Mouse (Mus musculus) lung, postnatal 4 days (tissue): Measurements from ENCODE around the gene Nras.

Experiments
- DNase-seq, 2 experiments: peaks; one replicate each; pipeline ENCODE4 v3.0.0; 2021

The Nras gene

DNA sequence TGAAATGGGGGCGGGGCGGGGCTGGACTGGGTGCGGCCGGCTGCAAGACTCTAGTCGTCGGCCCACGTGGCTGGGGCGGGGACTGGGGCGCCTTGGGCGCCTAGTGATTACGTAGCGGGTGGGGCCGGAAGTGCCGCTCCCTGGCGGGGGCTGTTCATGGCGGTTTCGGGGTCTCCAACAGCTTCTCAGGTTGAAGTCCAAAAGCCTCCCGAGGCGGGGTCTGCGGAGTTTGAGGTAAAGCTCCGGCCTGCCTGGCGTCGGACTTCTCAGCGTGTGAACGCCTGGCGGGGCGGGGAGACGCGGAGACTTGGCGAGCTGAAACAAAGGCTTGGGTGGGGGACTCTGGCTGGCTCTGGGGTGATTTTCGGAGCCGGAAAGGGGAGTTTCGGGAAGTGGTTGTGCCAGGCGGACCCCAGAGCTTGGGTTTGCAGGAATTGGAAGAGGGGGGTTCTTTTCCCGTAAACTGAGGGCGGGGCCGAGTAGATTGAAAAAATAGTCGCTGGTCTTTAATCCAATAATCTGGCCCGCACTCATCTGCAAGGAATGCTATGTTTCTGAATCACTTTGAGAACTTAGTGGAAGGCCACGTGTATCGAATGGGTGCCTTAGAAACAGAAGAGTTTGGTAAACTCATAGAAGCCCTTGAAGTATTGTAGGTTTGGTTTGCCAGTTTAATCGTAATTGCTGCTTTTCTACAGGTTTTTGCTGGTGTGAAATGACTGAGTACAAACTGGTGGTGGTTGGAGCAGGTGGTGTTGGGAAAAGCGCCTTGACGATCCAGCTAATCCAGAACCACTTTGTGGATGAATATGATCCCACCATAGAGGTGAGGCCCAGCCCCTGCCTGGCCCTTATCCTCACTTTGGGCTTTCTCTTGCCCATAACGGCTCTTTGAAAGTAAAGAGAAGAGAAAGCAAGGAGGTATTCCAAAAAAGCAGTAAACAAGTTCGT is at the start of gene Nras:
Gene Nras, plus strand, starts transcription at position 79 of the 951 bp plus-strand sequence.
- peak; percentile 96 to 97 for DNase-seq

DNA sequence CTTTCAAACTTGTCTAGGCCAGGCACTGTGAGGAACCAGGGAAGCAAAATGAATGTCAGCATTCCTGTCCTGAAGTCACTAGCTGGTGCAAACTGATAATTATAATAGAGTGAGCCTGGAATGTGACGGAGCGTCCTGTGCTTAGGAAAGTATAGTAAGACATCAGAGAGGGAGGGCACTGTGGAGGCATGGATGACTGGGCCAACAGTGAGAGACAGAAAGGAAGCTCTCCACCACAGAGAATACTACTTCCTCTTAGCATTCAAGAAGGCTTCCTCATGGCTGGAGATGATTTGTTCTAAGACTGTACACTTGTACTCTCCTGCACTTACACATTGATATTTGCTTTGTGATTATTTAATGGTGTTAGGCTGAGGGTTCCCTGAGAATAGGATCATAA is 40.7 kb upstream of the Nras start:
- DNase-seq = no peak

DNA sequence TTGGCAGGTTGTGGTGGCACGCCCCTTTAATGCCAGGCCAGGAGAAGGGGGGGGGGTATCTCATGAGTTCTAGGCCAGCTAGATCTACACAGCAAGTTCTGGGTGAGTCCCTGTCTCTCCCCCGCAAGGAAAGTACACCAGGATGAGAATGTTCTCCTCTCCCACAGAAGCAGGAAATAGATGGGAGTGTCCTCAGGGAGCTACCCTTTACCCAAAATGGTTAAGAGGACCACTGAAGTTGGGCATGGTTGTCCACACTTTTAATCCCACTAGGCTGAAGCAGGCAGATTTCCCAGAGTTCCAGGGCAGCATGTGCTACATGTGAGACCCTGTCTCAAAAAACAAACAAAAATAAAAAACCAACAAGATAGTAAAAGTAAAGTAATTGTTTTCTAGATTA is 38.6 kb upstream of the Nras start:
- no peak for DNase-seq

DNA sequence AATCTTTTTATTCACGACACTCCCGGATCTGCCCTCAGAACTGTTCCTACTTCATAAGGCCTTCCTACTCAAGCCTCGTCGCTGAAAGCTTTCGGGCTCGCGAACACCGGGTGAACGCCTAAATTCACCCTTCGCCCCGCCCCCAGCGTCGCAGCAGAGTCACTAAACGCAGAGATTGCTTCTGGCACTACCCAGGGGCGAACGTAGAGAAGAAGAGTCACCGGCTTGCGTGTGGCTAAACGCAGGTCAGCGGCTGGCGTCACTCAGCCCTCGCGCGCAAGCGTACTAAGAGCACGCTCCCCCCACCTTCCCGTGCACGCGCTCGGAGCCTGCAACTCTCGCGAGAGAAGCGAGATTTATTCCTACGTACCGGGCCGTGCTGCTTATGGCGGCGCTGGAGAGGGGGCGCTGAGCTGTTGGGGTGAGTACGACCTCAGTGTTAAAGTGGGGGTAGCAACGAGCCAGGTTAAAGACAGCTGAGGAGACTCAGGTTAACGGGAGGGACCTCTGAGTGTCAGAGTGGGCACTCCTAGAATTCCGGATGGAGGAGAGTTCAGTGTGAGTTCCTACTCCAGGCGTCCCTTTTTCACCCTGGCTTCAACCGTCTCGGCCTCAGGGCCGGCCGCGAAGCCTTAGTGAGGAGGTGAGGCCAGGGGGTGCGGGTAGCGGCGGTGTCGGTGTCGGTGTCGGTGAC is 37.7 kb upstream of the Nras start, which contains the start of gene Csde1:
Gene Csde1, plus strand, starts transcription at position 178 of the 694 bp plus-strand sequence.
- peak; percentile 98 to 99 for DNase-seq

DNA sequence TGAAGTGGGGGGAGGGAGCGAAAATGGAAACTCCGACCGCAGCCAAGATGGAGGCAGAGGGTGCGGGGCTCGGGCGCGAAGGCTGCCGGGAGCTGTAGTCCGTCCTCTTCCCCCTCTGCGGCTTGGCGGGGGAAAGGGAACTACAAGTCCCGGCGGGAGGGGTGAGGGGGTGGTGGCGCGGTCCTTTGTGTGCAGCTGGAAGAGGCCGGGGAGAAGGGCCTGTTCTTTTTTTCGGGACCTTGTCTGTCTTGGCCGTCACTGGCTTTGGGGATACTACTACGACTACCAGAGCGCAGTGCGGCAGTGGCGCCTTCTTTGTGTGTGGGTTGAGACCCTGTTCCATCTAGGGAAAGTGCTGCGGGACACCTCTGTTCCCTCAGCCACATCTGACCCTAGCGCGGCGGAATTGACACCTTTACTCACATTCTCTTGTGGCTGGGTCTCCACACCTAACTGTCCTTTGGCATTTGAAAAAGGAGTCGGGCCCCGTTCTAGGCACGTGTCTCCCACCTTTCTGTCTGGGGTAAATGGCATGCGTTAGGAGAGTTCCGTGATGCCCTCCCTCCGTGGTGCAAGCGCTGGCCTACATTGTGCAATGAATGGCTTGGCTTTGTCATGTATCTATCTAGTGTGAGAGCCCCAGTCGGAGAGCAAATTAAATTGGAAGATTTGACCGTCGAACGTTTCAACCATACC is 37.0 kb upstream of the Nras start:
- peak; percentile 93 to 95 for DNase-seq

DNA sequence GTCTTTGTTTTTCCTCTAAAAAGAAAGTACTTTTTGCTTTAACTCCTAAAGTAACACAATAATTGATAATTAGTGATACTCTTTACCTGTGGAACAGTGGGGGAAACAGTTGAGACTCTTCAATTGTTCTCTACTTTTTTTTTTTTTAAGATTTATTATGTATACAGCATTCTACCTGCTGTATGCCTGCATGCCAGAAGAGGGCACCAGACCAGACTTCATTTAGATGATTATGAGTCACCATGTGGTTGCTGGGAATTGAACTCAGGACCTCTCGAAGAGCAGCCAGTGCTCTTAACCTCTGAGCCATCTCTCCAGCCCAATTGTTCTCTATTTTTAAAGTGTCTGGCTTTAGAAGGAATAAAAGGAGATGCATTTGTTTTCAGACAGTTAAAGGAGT is 31.9 kb upstream of the Nras start:
- no peak for DNase-seq

DNA sequence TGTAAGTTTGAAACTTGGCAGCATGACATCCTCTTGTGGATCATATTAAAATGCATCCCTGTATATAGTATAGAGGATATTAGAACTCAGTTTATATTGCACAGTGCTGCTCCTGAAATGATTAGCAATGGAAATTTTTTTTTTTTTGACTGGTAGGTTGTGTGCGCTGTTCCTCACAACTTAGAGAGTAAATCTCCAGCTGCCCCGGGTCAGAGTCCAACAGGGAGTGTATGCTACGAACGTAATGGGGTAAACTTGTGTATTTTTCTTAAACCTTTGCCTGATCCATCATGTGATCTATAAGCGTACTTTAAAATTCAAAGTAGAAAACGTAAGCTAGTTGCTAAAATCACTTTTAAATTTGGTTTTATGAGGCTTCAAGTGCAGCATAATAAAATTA is 17.8 kb upstream of the Nras start:
- no peak for DNase-seq

DNA sequence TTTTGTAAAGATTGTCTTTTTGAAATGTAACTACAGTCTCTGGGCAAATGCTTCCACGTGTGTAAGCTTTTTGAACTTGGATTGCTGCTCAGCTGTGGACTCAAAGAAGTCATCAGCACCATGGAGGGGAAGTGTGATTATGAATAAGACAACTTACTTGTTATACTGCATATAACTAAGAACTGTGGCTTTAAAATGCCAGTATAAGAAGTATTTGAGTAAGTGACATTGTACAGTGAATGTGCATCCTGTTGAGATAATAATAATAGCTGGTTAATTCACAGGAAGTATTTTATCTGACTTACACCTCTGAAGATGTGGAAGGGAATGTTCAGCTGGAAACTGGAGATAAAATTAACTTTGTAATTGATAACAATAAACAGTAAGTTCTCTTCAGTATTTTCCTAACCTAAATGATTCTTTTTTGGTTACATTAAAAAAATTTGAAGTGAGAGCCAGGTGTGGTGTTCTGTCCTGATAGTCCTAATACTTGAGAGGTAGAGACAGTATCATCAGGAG is 17.2 kb upstream of the Nras start:
- no peak for DNase-seq

DNA sequence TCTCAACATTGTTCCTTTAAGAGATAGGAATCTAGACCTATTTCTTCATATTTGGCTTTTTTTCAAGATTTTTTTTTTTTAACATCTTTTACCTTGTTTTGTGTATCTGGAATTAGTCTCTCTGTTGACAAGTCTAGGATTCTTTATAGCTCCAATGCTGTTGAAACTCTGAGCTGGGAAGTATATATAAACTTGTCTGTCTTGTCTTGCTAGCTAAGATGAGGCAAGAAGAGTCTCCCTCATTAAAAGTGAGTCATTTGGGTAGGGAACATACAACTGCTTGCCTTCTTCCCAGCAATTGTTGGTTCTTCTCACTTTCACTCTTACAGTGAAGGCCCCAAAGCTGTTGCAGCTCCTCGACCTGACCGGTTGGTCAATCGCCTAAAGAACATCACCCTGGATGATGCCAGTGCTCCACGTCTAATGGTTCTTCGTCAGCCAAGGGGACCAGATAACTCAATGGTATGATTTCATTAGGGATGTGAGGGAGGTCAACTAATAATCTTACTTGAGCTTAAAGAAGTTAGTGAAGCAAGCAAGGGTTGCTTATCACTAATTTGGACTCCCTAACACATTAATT is 2.0 kb upstream of the Nras start:
- DNase-seq = no peak

DNA sequence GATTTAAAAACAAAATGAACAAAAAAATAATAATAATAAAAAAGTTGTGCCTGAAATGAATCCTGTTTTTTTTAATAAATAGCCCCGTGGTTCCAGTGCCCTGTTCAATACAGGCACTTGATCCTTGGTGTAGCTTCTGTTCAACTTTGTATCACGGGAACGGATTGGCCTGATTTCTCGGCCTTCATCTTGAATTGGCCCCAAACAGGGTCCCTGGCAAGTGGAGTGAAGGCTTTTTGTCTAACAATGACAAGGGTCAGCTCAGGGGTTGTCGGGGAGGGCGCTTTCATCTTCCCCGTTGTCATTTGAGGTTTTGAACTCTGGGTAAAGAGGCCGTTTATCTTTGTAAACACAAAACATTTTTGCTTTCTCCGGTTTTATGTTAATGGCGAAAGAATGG is 333 bp upstream of the Nras start:
- no peak for DNase-seq

DNA sequence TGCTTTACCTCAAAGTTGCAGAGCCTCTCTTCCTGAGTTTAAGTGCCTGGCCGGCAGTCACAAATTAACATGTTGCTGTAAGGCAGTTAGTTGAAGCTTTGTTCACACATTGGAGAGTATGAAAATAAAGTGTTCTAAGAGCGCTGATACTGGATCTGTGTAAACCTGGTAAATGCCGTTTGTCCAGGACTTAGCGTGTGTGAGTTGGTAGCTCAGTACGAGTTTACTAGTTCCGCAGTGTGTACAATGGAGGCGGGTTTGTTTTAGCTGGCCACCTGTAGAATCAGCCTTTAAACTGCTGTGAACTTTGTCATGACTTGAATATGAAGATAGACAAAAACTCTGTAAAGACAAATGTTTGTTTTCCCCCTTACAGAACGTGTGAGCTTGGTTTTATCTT is 8.8 kb downstream of the Nras start:
- DNase-seq = no peak

DNA sequence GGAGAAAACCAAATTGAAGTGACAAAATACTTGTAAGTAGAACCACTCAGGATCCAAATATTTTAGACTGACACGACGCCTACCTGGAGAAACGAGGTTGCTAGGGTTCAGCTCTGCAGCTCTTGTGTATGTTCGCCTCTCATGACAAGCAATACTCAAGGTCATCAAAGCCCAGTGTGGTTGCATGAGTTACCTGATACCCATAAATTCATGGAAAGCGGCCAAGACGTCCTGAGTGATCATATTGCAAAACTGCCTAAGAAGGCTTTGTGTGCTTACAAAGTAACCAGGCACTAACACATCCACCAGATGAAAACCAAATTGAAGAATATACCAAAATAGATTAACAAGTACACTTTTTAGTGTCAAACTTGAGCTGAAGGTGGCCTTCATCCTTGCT is 10.9 kb downstream of the Nras start:
- DNase-seq = no peak

DNA sequence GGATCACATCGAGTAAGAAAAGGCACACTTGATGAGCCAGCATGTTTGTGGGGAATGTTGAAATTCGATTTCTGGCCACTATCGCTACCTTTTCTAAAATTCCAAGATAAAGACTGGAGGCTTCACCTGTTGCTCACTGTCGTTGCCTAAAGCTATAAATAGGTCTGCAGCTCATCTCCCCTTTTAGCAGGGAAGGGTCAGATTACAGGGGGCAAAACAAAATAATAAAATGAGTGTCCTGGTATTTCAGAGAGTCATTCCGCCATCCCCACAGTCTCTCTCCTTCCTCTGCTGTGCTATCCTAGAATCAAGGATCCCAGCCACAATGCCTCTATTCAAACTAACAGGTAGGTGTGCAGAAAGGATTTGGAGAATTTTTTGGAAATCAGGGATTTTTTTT is 15.7 kb downstream of the Nras start, which contains the start of gene Ampd1:
Gene Ampd1, plus strand, starts transcription at position 244 of the 400 bp plus-strand sequence.
- DNase-seq = no peak

DNA sequence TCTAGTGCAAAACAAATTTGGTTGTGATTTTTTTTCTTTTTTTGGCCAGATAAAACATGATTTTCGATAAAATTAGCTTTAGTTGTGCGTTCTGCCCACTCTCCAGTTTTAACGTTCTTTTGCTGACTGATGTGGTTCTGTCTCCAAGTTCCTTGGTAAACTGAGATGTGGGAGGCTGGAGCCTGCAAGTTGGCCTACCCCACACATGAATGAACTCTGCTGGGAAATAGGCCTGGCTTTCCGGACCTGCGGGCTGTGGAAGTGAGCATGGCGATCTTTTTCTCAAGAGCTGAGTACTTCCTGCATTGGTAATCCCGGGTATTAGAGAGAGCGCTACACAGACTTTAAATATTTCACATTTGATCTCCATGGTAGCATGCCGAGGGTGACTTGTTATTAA is 17.8 kb downstream of the Nras start:
- no peak for DNase-seq

DNA sequence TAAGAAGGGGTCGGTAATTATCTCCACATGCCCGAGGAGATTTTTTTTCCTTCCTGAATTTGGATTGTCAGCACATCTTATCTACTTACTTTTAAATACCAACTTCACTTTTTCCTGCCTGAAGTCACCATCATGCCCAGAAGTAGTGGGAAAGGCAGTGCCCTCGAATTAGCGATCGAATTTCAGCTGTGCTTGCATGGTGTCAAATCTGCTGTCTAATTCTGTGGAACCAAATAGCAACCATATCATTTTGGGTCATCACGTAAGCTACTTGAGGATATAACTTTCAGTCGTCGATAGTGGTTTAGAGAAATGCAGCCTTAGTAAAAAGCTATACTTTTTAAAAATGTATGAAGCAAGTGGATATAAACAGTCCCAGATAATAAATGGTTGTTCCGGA is 18.4 kb downstream of the Nras start:
- DNase-seq = no peak

DNA sequence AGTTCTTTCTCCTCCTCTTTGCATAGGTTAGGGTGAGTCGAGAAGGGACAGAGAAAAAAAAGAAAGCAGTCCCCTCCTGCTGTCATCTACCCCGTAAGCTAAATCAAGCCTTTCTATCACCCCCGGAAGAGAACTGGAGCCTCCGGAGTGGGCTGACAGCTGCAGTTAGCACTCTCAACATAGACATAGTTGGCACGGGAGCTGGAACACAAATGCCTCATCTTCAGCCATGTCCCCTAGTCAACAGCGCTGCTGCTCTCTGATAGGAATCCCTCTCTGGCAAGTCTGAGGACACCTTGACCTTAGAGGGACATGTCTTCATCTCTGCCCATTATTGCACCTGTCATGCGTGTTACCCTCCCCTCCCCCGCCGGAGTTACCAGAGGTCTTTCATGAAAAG is 21.2 kb downstream of the Nras start:
- no peak for DNase-seq

DNA sequence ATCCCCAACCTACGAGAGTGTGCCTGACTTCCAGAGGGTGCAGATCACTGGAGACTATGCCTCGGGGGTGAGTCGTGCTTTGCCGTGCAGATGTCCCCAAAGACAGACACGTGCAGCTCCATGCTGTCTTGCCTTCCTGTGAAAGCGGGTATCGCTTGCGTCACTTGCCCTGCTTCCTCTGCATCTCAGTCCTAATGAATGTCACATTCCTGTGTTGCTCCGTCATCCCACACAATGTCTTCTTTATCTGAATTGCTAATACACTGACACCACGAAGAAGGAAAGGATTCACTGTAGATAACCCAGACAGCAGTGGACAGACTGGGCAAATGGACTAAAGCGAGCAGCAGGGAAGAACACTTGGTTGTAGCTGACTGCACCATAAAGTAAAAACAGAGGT is 23.0 kb downstream of the Nras start:
- DNase-seq = no peak

DNA sequence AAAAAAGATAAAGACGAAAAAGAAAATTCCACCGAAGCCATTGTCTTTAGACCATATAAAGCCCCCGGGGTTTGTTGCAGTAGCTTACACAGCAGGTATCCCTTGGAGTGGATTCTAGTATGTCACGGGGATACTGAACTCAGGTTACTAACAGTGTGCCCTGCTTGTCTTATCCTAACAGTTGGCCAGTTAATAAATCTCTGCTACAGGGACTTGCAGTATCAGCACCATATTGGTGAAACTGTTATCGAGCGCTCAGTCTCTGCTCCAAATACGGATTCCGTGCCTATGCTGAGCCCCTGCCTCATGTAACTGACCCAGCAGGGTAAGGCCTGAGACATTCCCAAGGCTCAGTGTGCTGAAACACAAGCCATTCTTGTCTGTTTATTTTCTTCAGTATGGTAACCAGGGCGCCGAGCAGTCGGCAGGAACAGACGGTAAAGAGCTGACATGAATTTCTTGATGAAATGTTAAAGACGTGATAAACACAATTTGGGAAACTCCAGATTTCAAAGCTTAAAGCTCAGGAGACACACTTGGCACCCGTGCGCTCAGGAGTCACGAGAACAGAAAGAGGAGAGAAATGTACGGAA is 23.9 kb downstream of the Nras start:
- DNase-seq = no peak

DNA sequence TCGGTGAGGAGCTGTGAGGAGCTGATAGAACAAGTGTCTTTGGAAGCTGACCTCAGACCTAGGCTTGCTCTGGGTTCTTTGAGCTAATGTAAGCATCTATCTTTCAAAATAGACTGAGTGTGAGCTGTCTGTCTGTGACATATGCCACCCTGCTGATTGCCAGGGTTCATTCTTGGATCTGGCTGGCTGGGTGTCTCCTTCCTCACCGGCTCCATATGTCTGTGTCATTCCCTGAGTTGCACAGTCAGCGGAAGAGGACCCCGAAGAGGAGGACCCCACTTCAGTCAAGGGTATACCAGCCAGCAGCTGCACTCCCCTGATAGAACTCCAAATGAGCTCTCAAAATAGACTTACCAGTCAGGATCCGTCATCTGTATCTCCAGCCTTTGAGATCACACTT is 24.7 kb downstream of the Nras start:
- no peak for DNase-seq

DNA sequence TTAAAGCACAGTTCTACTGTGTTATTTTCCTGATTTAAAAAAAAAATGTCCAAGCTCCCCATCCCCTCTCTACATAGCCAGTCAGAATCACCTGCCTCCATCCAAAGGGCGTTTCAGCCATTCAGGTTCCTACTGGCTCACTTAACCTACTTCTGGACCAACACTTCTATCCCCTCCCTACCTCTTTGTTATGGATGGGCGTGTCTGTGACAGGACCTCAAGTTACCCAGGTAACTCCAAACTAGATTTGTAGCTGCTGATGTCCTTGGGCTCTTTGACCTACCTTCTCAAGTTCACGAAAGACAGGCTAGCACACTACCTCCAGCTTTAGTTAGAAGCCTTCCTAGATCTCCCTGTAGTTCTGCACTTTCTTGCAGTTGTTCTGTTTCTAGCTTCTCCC is 27.9 kb downstream of the Nras start:
- no peak for DNase-seq

DNA sequence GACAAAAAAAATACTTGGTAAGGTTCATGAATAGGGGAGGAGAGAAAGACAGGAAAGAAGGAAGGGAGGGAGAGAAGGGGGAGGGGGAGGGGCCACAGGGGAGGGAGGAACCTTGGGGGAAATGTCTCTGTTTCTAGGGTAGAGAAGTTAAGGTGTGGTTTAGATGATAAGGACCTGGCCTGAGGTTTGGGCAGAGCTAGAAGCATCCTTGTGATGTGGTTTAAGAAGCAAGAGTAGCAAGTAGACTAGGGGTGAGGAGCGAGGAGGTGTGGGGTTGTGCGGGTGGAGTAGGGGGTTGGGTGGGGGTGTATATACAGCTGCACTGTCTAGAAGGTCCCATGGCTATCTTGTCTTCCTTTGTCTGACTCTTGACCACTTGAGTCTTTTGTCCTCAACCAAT is 33.7 kb downstream of the Nras start:
- DNase-seq = no peak

DNA sequence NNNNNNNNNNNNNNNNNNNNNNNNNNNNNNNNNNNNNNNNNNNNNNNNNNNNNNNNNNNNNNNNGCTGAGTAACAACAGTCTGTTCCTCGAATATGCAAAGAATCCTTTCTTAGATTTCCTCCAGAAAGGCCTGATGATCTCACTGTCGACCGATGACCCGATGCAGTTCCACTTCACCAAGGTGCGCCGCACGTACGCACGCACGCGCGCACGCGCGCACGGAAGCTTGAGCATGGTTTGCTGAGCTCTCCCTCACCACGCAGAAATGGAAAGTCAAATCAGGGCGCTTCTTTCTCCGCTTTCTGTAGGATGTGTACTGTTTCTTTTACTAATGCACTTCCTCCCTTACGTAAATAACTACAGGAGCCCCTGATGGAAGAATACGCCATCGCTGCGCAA is 40.6 kb downstream of the Nras start:
- DNase-seq = peak in 1 of 2 experiments; percentile 29
